Mouse (Mus musculus) 416B (cell line): ENCODE data around the gene Hes2.

Experiments
- DNase-seq: peaks from one replicate; pipeline ENCODE4 v3.0.0; 2011; ENCODE audit warnings: low read depth

Gene Hes2

GRCm38 (mm10) chr4:152186205-152187082 is 27.8 kb downstream of the Hes2 start:
- DNase-seq: peak; percentile 83

GRCm38 (mm10) chr4:152187142-152187541 is 28.5 kb downstream of the Hes2 start:
- DNase-seq: no peak

DNA sequence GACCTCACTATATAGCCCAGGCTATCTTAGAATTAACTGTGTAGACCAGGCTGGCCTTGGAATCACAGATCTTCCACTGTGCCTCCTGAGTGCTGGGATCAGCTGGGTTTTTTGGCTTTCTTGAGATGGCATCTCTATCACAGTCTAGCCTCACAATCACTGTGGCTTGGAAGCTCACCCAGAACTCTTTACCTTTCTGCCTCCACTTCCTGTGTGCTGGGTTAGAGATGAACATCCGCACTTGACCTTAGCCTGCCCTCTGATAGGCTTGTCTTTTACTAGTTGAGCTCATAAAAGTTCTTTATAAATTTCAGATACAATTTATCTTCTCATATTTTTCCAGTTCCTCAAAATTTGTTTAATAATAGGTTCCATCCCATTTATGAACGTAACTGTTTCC is 30.0 kb downstream of the Hes2 start:
- no peak for DNase-seq

GRCm38 (mm10) chr4:152189071-152189470 is 30.4 kb downstream of the Hes2 start:
- no peak for DNase-seq

- no peak for DNase-seq
Observed at GRCm38 (mm10) chr4:152189691-152190090, 31.0 kb downstream of the Hes2 start.

DNA sequence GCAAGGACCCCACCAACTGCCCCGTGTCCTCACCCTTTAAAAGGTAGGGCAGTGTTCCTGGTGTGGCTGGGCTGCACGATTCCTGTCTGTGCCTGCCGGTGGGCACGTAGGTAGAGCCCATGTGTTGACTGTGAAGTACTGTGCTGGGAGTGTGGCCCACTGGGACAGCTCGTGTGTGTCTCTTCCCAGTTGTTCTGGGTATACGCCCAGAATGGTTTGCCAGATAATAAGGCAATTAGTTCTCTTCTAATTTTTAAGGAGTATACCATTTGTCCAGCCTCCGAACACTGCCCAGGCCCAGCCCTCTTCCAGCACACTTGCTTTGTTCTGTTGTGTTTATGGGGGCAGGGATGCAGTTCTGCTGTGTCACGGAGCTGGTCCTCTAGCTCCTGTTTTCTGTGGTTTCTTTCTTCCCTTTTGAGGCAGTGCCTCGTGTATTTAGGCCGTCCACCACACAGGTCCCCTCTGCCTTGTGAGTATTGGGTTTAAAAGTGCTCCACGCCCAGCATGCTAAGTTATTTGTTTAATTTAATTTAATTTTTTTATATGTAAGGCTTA is 31.5 kb downstream of the Hes2 start:
- peak; percentile 86 for DNase-seq

DNA sequence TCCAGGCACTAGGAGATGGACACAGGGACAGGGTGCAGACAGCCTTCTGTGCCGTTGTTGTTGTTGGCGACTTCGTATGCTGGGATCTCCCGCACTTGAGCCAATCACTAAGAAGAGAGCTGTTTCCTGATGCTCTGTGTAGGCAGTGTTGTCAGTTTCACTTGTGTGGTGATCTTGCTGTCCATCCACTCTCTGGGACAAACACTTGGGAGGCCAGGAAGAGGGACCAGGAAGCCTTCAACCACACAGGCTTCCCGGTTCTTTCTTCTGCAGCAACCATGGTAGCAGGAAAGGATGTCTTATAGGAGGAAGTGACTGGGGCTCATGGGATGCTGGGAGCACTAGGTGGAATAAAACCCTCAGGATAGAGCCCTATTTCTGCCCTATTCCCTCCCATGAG is 32.0 kb downstream of the Hes2 start:
- no peak for DNase-seq

GRCm38 (mm10) chr4:152192569-152192968 is 33.9 kb downstream of the Hes2 start:
- no peak for DNase-seq

- no peak for DNase-seq
Observed at GRCm38 (mm10) chr4:152194476-152195175, 36.0 kb downstream of the Hes2 start.

DNA sequence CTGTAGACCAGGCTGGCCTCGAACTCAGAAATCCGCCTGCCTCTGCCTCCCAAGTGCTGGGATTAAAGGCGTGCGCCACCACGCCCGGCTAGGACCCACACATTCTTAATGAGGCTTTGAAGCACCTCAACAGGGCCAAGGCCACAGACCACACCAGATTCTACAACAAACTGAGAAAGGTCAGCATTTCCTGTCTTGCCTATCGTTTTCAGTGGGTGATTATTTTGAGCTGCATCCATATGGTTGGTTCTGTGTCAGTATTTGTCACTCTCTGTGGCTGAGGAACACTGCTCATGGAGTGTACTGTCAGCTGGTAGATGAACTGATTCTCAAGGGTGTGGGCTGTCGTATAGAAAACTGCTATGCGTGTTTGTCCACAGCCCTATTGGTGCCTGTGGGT is 37.6 kb downstream of the Hes2 start:
- DNase-seq: no peak

DNA sequence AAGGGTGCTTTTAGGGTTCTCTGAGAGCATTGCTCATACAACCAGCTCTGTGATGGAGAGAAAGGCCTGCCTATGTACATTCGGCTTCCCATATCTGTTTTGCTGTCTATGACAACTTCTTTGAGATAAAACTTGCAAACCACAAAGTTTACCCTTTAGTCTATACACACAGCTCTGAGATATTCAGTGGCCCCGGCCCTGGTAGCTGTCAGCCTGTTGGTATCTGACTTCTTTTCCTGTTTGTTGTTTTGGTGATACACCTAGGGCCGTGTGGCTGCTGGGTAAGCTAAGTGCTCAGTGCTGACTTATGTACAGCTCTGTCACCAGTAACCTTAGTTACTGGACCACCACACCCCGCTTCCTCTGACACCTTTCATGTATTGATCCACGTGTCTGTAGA is 38.9 kb downstream of the Hes2 start:
- no peak for DNase-seq

GRCm38 (mm10) chr4:152199617-152200016 is 41.0 kb downstream of the Hes2 start:
- peak; percentile 37 for DNase-seq

- DNase-seq: peak; percentile 62
Observed at GRCm38 (mm10) chr4:152201492-152201891, 42.8 kb downstream of the Hes2 start.

- no peak for DNase-seq
Observed at GRCm38 (mm10) chr4:152202418-152202817, 43.8 kb downstream of the Hes2 start.

GRCm38 (mm10) chr4:152202905-152203304 is 44.2 kb downstream of the Hes2 start:
- DNase-seq: no peak

DNA sequence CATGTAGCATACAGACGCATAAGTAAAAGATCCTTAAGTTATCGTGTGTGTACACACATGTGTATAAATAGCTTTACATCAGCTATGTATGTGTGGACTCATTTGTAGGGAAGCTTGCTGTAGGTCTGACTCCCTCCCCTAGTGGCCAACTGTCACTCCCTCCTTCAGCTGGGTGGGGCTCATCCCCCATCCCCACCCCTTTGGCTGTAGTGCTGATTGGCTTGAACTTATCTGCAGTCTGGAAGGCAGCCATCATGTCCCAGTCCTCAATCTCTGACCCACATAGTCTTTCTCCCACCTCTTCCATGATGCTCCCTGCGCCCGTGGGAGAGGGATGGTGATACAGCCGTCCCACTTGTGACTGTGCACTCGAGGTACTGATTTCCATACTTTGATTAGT is 46.0 kb downstream of the Hes2 start:
- peak; percentile 47 for DNase-seq

DNA sequence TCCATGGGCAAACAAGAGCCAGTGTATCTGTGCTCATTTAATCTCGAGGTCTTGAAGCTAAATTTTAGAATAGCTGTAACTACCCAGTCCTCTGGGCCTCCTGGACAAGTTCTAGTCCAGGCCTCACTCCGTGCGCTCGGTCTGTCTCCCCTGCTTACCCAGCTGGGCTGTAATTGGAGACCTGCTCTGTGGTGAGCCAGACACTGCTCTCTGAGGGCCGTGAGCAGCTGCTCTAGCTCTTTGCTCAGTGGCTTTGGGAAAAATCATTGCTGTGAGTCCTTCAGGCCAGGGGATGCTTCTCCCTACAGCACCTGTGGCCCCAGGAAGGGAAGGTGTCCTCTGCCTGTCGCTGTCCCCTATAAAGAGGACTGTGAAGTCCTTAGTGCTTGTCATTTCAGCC is 47.5 kb downstream of the Hes2 start:
- no peak for DNase-seq

GRCm38 (mm10) chr4:152209623-152210022 is 51.0 kb downstream of the Hes2 start:
- DNase-seq: no peak
